8 mouse cellular contexts compared by ENCODE assay signal in the genomic region with DNA sequence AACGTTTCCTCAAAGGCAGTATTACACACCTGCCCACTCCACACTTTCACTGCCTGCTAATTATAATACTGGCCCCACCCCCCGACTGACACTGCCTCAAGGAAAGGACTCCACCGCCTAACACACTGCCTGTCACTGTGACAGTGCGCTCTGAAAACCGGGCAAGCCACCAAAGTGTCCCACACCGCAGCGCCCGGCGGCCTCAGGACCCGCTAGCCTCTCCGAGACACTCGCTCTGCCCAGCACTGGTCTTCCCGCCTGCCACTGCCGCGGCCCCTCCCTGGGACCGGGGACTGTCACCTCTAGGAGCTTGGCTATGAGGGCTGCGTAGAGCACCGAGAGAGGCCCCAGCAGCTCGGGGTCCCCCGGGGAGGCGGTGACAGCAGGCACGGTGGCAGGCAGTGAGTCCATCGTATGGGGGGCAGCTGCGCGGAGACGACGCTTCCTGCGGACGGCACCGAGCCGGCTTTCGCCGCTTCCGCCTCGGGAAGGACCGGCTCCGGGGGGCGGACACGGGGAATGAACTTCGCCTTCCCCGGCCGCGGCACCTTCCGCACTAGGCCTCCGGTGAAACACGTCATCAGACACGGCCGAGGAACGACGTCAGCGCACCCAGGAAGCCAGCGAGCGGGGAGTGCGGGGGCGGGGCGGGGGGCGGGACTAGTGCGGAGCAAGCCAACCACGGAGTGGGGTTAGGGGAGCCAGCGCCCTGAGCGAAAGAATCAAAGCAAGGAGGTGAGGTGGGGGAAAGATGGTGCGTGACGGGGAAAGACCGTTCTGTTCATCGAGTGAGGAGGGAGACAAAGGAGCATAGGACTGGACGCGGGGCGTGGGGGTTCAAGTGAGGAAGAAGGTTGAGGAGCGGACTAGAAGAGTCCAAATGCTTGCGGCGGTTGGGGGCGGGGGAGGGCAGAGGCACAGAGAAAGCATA. TPM values are rescaled to one million over a fixed set of nuclear protein-coding genes. Genes with fewer than 3 reads are reported as not detected.
A peak's percentile ranks its signal among the peaks of the same experiment; 100 is the strongest.
DNase-seq lines count a peak whose midpoint lies in the region; ATAC-seq and TF ChIP-seq lines count a peak whose summit lies in the region.

No protein-coding gene starts in this region.

- H3K4me2 ChIP-seq in lung, embryonic 16.5 days (ENCODE audit: low read depth, low read length), result peak overlapping the region; percentile 93

- no peak for TF ChIP-seq CTCF in thymus, adult 2 months (IDR thresholded peaks at IDR 0.05; ENCODE audit: borderline replicate concordance, control insufficient read depth, extremely low read depth, insufficient read depth, low read length, poor library complexity)

- peaks cover 15% of the 10 kb centered on the region for H3K36me3 ChIP-seq in lung, embryonic 16.5 days (ENCODE audit: control insufficient read depth, insufficient read depth, low read length)
- H3K36me3 ChIP-seq in thymus, adult 2 months (ENCODE audit: control insufficient read depth, insufficient read depth, low read length), result peaks cover 25% of the 10 kb centered on the region

- H3K9ac ChIP-seq in lung, embryonic 16.5 days (ENCODE audit: low read length), result peak overlapping the region; percentile 86

- peaks cover 8% of the 10 kb centered on the region; the same call in 1 of the 2 replicates for H3K4me1 ChIP-seq in lung, embryonic 16.5 days (replicated peaks; ENCODE audit: control insufficient read depth, insufficient read depth, low read length)
- peaks cover 6% of the 10 kb centered on the region for H3K4me1 ChIP-seq in thymus, adult 2 months (replicated peaks; ENCODE audit: control insufficient read depth, insufficient read depth, low read length)

- H3K27me3 ChIP-seq in lung, embryonic 16.5 days (ENCODE audit: control insufficient read depth, insufficient read depth, low read depth, low read length), result no peaks in the 10 kb centered on the region
- no peaks in the 10 kb centered on the region for H3K27me3 ChIP-seq in thymus, adult 2 months (ENCODE audit: control insufficient read depth, insufficient read depth, low read length)

- peak overlapping the region; percentile 81 for H3K4me3 ChIP-seq in lung, embryonic 16.5 days (ENCODE audit: low read length)
- H3K4me3 ChIP-seq in thymus, adult 2 months (ENCODE audit: control insufficient read depth, insufficient read depth, low read length), result peak overlapping the region; percentile 87

- TF ChIP-seq POLR2A in thymus, adult 2 months (IDR thresholded peaks at IDR 0.05; ENCODE audit: control insufficient read depth, extremely low read depth, insufficient read depth, low read length, poor library complexity), result peak; percentile 40; the same call in 1 of the 2 replicates

- ATAC-seq in frontal cortex, adult (ENCODE audit: low TSS enrichment), result peak; percentile 92
- peak; percentile 77 to 79 for ATAC-seq in hematopoietic stem cell, adult 5-6 weeks (replicated peaks in 1 of 2; ENCODE audit: insufficient read depth in 1 of 2, low FRiP score in 2 of 2, low TSS enrichment in 1 of 2, low read depth in 1 of 2, poor library complexity in 2 of 2, severe bottlenecking in 2 of 2)
- peak; percentile 98 for ATAC-seq in lung, embryonic 16.5 days (ENCODE audit: low read depth)

- DNase-seq in Muller cell, postnatal 12 days (ENCODE audit: inconsistent ontology term), result peak; percentile 94
- DNase-seq in cerebellum, adult 9-10 months, result peak; percentile 79
- DNase-seq in layer of hippocampus, adult 9-11 months, result peak; percentile 87
- DNase-seq in ovary, adult 18-20 months (ENCODE audit: low spot score), result peak; percentile 77
- peak; percentile 91 for DNase-seq in thymus, adult 2 months

- H3K9me3 ChIP-seq in lung, embryonic 16.5 days (ENCODE audit: control insufficient read depth, low read length), result no peaks in the 10 kb centered on the region

- H3K27ac ChIP-seq in lung, embryonic 16.5 days (ENCODE audit: low read length), result peak overlapping the region; percentile 80
- peak overlapping the region; percentile 76 for H3K27ac ChIP-seq in thymus, adult 2 months (ENCODE audit: control insufficient read depth, insufficient read depth, low read length)

- WGBS in lung, embryonic 16.5 days, result under 1% methylated on average over 72 of the region's 72 CpGs
- under 1% methylated on average over 72 of the region's 72 CpGs for WGBS in thymus, adult 2 months

RNA-seq across cellular contexts. Expression of gene Mia3, which starts 24.2 kb away (rescaled TPM):
- 92.4 and 109 TPM in 2 replicates for total RNA-seq in hematopoietic stem cell, adult 5-6 weeks (2017)
- polyA plus RNA-seq in lung, embryonic 16.5 days (2015; fragmentation: Nextera tagmentation; extraction: Ambion mirVana), result 86.4 and 87.9 TPM in 2 replicates
- polyA plus RNA-seq in thymus, adult 2 months (2012; rRNA removed), result 101 and 105 TPM in 2 replicates

RNA-seq across cellular contexts. Expression of gene Taf1a, which starts 43.6 kb away (rescaled TPM):
- 29.3 and 33.9 TPM in 2 replicates for total RNA-seq in hematopoietic stem cell, adult 5-6 weeks (2017)
- polyA plus RNA-seq in lung, embryonic 16.5 days (2015; fragmentation: Nextera tagmentation; extraction: Ambion mirVana), result 20.6 and 21.5 TPM in 2 replicates
- polyA plus RNA-seq in thymus, adult 2 months (2012; rRNA removed), result 12.8 and 14.4 TPM in 2 replicates

RNA-seq across cellular contexts. Expression of gene Brox, which starts 48.1 kb away (rescaled TPM):
- total RNA-seq in hematopoietic stem cell, adult 5-6 weeks (2017), result 61.1 and 80.3 TPM in 2 replicates
- polyA plus RNA-seq in lung, embryonic 16.5 days (2015; fragmentation: Nextera tagmentation; extraction: Ambion mirVana), result 44.2 and 44.9 TPM in 2 replicates
- 30.8 and 34.2 TPM in 2 replicates for polyA plus RNA-seq in thymus, adult 2 months (2012; rRNA removed)

RNA-seq across cellular contexts. Expression of gene Aida, which starts 48.8 kb away (rescaled TPM):
- 60.1 and 85.3 TPM in 2 replicates for total RNA-seq in hematopoietic stem cell, adult 5-6 weeks (2017)
- 34.3 and 40.2 TPM in 2 replicates for polyA plus RNA-seq in lung, embryonic 16.5 days (2015; fragmentation: Nextera tagmentation; extraction: Ambion mirVana)
- polyA plus RNA-seq in thymus, adult 2 months (2012; rRNA removed), result 19.8 and 24.7 TPM in 2 replicates

Comparison
In these comparisons a context has a peak if more than half of its experiments do, and no peak if none do; other contexts are left out.
1. Peak in every context shown above with its lines: DNase-seq, ATAC-seq, H3K4me3 ChIP-seq and H3K27ac ChIP-seq.